Mouse (Mus musculus): ENCODE measurements around the gene Nectin1.

GRCm38 (mm10) chr9:43748519-43748918, 4.7 kb downstream of the Nectin1 start:
- TF ChIP-seq TCF12 (IDR thresholded peaks at IDR 0.05; ENCODE audit: low read depth, low read length) (no peak), CTCF (IDR thresholded peaks at IDR 0.05 in 2 of 3, conservative IDR thresholded peaks at IDR 0.05 in 1 of 3; ENCODE audit: control insufficient read depth in 1 of 3, insufficient read depth in 1 of 3, low read depth in 2 of 3, low read length in 3 of 3, poor library complexity in 1 of 3, severe bottlenecking in 1 of 3) (no peak), CHD1 (IDR thresholded peaks at IDR 0.05; ENCODE audit: low read depth, low read length) (no peak), EP300 (IDR thresholded peaks at IDR 0.05; ENCODE audit: low read depth in 1 of 2, low read length in 2 of 2) (no peak), SIN3A (IDR thresholded peaks at IDR 0.05; ENCODE audit: low read length) (no peak), CHD2 (IDR thresholded peaks at IDR 0.05; ENCODE audit: low read length) (no peak), HCFC1 (IDR thresholded peaks at IDR 0.05; ENCODE audit: low read depth, low read length) (no peak), ZNF384 (IDR thresholded peaks at IDR 0.05; ENCODE audit: low read depth, low read length) (no peak), ETS1 (IDR thresholded peaks at IDR 0.05; ENCODE audit: low read depth, low read length) (no peak)
